Mouse (Mus musculus) CD4-positive, CD25-positive, alpha-beta regulatory T cell, adult 2 months (primary cell): ENCODE results near the gene Rin2.
A peak's percentile ranks its signal among the peaks of the same experiment; 100 is the strongest.

Experiments used
- DNase-seq: peaks from one replicate; pipeline ENCODE4 v3.0.0-alpha.2; 2012; ENCODE audit warnings: low read depth, low spot score

Gene Rin2

DNA sequence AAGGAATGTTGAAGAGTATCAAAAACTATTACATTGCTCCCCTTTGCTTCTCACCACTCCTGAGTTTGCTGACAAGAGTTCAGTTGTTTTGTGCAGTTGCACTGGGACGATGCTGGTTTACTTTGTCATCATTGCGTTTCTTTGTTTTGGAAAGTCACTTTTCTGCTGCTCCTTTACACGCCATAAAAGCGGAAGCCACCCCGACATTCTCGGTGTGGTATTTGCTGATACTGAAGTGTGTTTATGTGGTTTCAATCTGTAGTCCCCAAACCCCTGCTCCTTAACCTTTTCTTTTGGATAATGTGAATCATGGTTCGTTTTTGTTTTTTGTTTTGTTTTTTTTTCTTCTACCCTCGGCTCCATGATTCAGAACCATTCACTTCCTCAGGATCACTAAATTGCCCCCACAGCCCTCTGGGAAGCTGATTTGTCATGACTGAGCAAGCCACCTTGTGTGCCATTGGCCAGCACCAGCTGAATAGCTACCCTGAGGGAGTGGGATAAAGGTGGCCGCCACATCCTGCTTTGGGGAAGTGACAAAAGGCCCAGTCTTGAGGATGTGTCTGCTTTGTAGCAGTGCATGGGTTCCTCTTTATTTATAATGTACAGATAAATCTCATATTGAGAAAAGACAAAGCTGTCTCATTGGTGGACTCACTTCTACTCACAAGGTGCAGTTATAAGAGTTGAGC lies 55.3 kb downstream of the Rin2 start:
- peak; percentile 35 for DNase-seq

DNA sequence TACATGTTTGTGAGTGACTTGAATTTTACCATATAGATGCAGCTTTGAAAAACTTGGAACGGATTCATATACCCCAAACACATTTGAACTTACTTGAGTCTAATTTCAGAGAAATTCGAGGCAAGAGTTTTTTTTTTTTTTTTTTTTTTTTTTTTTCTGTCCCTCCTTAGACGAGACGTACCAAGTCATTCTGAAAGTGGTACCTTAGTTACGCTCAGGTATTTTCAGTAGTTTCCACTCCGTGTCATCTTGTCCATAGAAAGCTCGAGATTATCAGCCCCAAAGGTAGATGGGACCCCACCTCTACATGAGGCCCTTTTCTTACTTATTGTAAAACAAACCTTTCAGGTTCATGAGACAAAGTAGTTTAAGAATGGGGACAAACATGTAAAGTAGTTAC lies 55.9 kb downstream of the Rin2 start:
- DNase-seq = peak; percentile 30

GRCm38 (mm10) chr2:145735079-145735478 lies 60.1 kb downstream of the Rin2 start:
- no peak for DNase-seq

DNA sequence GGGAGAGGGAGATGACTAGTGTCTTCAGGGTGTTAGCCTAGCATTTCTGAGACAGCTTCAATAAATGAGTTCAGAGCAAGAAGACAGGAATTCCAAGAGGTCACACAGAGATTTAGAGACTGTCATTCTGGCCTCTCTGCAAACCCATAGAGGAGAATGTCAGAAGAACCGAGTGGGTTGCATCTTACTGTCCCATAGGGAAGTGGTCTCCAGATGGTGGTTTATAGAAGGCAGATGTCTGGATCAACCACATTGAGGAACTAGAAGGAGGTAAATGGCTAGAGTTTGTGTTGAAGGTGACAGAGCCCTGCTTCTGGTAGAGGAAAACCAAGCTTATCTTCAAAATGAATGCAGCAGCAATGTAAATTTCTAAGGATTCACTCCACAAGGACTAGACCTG lies 61.5 kb downstream of the Rin2 start:
- DNase-seq = no peak

DNA sequence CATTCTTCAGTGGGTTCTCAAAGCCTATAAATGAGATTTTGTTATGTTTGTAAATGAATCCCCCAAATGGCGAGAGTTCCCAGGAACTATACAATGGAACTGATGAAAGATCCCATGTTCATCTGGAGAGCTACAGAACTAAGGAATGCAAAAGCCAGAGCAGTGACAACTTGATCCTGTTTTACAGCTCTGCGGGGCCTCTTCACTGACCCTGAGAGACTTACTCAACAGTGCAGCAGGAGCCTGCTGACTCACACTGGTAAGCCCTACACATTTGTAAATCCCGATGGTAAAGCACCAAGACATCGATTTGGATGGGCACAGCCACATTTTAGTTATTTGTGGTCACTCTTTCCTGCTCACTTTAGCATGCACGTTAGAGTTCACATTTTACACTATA lies 62.2 kb downstream of the Rin2 start:
- no peak for DNase-seq

DNA sequence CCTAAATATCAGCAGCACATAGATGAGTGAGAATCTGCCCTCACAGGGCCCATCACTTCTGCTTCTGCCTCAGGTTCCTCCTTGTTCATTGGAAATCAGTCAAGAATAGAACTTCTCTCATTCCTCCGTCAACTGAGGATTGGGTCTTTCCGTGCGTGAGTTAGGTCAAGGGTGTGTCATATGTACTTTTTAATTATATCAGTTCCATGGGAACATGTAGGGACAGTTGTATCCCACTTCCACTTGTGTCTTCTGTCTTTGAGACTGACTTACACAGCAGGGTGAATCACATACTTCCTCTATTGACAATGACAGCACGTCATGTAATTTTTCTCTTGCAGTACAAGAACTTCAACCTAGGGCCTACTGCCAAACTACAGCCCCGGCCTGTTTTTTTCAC lies 65.7 kb downstream of the Rin2 start:
- DNase-seq = no peak

GRCm38 (mm10) chr2:145742795-145743710 lies 68.0 kb downstream of the Rin2 start:
- no peak for DNase-seq

GRCm38 (mm10) chr2:145746406-145746805 lies 71.4 kb downstream of the Rin2 start:
- no peak for DNase-seq

DNA sequence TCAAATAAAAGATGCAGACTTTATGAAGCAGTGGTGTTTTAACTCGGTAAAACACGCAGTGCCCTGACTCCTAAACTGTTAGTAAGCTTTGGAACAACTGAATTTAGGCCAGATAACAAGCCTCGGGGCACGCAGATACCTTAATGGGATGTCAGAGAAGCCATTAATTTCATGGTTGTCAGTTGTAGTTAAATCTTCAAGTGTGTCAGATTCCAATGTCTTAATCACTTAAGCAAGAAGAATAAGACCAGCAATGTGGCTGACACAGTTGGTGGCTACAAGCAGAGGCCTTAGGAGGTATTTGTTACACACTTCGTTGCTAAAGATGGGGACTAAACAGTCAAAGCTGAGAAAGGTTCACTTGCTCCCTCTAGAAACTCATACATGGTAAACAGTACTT lies 74.6 kb downstream of the Rin2 start:
- DNase-seq = no peak

- no peak for DNase-seq
Measured at GRCm38 (mm10) chr2:145752572-145752971, 77.6 kb downstream of the Rin2 start.

DNA sequence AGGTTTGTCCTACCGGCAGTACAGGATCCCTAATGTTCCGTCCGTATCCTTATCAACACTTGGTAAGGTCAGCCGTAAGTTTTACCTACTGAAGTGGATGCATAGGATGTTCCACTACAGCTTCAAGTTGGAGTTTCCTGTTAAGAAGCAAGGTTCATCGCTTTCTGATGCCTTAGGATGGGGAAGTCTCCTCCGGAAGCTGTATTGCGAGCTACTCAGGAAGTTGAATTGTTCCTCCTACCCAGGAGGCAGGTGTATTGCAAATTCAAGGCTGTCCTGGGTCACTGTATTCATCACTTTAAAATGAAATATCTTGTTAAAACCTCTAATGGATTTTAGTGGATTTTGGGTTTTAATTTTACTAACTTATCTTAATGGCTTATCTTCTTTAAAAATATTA lies 79.0 kb downstream of the Rin2 start:
- DNase-seq = peak; percentile 8

GRCm38 (mm10) chr2:145755864-145756822 lies 81.1 kb downstream of the Rin2 start:
- no peak for DNase-seq

DNA sequence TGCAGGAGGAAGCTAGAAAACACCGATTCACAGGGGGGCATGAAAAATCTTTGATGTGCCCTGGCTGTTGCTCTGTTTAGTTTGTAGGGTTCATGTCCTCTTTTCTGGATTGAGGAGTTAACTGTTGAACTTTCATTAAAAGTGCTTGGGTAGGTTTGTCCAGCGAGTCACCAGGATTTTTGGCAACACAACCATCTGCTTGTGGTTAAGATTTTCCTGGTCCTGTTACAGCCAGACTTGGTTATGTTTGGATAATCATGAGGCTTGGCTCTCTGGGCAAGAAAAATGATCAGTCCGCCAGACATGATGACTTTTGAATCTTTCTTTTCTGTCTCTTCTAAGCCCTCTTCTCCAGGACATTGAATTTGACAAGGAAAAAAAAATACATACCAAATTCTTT lies 85.1 kb downstream of the Rin2 start:
- DNase-seq = no peak

GRCm38 (mm10) chr2:145761436-145761835 lies 86.4 kb downstream of the Rin2 start:
- no peak for DNase-seq

GRCm38 (mm10) chr2:145769964-145770363 lies 94.9 kb downstream of the Rin2 start:
- DNase-seq = no peak

GRCm38 (mm10) chr2:145770730-145771536 lies 95.9 kb downstream of the Rin2 start:
- no peak for DNase-seq

GRCm38 (mm10) chr2:145783247-145783646 lies 108.2 kb downstream of the Rin2 start:
- DNase-seq = no peak

DNA sequence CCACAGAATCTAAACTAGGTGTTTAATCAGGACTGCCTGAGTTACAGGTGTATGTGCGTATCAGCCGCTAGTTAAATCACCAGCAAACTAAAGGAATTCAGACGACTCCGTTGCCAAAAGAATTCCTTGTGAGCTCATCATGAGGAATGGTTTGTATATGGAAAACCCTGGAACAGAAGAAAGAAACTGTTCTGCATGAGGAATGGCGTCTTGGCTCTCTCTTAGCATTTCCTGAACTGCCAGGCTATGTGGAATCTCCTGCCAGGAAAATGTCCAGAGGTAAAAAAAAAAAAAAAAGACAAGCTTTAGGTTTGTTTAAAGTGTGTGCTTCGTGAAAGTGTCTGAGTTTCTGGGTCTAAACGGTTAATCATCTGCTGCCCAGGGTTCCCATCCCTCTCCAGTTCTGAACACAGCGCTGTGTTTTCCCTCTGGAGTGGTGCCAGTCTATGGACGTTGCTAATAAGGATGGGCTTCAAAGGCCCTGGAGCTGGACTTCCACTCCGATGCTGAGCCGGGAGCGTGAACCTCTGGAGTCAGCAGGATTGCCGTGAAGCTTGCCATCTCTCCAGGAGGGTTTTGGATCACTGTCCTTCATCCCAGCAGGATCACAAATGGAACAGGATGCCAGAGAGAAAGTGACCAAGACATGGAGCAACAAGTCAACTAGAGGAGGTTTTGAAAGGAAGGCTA lies 109.4 kb downstream of the Rin2 start:
- DNase-seq = no peak

GRCm38 (mm10) chr2:145784964-145785363 lies 109.9 kb downstream of the Rin2 start:
- DNase-seq = no peak
